Mouse (Mus musculus): Measurements from ENCODE around the gene Ccdc180.

DNA sequence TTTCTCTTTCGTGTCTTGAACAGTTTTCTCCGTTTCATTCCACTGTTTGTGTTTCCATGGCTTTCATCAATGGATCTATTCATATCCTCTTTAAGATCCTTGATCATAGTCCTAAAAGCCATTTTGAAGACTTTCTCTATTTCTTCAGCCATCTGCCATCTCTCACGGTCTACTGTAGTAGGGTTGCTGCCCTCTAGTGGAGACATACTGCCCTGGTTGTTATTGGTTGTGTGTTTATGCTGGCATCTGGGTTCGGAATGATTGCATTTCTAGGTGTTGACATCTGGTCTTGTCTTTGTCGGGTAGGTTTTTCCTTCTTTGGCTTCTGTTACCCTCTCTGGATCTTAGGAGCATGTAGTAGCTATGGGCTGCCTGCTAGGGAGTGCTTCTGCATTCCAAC is 11.2 kb upstream of the Ccdc180 start:
- TF ChIP-seq POLR2A (IDR thresholded peaks at IDR 0.05; ENCODE audit: borderline replicate concordance, low read depth, low read length), result no peak
- TF ChIP-seq CTCF (IDR thresholded peaks at IDR 0.05; ENCODE audit: low read depth, low read length), result no peak

All from bone marrow macrophage, adult 2 months (primary cell).